Mouse (Mus musculus) lung, postnatal 10 days (tissue): ENCODE measurements around the gene Rnasel.

Experiments
- DNase-seq: peaks from one replicate; pipeline ENCODE4 v3.0.0; 2021

The Rnasel gene

DNA sequence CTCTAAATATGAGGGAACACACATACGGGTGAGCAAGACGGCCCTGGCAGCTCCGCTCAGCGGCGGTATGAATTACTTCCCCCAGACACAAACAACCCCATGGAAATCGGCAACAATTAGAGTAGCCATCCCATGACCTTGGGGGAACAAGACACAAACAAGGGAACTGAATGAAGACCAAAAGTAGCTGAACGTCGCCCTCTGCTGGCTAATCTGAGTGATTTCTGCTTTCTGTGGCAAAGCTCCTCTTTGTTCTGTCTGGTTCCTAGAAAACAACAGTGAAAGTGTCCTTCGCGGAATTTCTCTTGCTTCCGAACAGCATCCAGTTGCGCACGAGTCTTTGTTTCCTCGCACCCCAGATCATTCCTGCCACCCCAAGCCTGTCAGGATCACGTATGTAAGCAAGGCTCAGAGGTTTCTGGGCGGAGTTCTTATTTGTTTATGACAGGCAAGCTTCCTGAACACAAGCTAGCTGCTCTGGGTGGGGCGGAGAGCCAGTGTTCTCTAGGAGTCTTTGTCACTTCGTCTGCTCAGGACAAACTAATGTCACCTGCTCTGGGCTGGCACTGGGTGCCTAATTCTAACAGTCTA, at the start of gene Rnasel:
TSS of gene Rnasel (plus strand) at position 216 of the 591 bp plus-strand sequence.
- peak; percentile 86 for DNase-seq

DNA sequence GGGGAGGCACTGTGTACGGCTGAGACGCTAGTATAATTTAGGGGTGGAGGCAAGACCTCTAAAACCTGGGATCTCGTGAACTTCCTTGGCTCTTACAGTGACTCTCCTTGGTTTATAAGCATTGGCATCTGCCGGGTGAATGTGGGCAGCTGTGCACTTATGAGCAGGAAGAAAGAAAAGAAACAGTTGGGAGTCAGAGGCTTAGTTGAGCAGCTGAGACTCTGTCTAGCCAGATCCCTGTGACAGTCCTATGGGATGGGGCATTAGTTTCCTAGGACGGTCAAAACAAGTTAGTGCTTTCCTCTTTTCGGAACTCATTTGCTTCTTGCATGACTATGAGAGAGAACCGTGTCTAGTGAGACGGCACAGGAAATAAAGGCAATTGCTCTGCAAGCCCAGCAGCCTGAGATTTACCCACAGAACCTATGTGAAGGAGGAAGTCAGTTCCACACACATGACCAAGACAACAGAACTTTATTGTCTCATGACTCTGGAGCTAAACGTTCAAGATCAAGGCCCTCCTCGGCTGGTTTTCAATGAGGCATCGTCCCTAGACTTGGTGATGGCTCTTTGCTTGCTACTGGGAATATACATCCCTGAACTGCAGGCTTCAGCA, 48.7 kb upstream of the Rnasel start:
- DNase-seq = no peak

DNA sequence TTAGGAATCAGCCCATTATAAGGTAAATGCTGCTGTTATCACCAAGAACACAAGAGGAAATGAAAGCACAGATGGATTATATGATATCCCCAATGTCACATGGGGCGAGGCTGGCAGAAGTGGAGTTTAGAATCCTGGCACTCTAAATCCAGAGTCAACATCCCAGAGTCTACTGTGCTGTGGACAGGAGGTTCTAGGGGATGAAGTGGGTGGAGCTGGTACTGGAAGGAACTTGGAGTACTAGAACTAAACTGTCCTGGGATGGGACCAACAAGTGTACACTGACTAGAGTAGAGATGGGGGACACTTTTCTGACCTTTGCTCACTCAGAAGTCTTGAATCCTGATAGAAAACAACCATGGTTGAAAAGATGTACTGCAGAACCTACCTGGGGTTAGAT, 47.8 kb upstream of the Rnasel start:
- no peak for DNase-seq

DNA sequence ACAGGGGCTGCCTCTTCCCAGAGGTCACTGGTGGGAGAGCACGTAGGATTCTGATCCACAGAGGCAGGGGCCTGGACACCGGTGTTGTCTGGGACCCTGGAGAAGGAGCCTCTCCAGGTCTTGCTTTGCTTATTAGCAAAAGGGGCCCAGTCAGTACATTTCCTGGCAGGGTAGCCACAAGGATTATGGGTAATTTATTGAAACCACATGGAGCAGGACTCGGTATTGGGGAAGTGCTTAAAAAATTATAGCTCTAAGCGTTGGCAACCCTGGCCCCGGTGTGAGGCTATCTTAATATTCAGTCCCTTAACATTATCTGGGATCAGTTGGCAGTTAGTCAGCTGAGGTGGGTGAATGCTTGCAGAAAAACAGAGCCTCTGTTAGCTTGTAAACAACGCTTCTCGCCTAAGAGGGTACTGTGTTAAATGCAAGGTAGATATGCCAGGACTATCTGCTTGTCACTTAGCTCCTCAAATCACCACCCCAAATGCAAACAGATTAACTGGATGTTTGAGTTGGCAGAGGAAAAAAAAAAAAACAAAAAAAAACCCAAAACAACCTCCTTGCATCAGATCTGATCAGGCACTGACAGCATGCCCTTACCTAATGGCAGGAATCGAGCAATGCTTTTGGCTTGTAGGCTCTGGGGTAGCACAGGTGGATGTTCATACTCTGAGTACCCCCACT, 46.9 kb upstream of the Rnasel start:
- no peak for DNase-seq

DNA sequence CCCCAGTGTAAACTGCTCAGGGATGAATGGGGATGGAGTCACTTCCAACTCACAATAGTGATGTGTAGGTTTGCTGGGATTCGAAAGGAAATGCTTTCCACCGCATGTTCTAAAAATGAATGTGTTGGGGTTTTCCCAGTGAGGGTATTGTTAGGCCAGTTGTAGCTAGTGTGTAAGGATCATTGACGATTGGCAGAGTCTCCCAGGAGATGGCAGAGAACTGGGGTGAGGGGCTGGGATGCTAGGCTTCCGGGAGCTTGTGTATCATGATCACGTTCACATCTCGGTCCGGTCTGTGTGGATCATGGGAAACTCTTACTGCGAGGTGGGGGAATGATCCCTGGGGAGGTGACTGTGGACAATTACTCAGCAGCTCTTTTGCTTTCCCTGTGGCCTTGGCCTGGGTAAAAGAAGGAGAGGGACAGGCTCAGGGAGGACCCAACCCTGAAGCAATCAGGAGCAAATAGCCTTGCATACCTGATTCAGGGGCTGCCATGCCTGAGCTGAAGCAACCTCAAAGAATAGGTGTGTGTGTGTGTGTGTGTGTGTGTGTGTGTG, 46.3 kb upstream of the Rnasel start:
- no peak for DNase-seq

DNA sequence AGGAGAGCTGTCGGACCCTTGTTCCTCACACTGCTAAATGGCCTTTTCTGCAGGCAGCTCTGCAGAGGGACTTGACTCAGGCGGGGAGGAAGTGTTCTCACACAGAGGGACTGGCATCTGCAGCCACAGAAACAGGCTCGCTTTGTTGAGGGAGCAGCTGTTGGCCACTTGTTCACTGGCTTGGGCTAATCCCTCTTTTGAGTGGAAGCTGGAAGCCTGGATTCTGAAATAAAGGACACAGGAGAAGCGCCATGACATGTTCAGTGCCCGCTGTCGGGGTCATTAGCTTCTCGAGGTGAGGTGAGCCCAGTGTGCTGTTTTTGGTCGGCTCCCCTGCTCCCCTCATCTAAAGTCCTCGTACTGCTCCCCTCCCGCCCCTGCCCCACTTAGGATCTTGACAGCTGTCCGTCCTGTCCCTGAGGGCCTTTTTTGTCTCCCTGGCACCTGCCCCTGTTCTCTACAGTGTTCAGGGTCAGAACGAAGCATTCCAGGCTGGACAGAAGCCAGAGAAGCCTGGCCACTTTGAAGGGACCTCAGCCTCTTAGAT, 45.7 kb upstream of the Rnasel start:
- no peak for DNase-seq

DNA sequence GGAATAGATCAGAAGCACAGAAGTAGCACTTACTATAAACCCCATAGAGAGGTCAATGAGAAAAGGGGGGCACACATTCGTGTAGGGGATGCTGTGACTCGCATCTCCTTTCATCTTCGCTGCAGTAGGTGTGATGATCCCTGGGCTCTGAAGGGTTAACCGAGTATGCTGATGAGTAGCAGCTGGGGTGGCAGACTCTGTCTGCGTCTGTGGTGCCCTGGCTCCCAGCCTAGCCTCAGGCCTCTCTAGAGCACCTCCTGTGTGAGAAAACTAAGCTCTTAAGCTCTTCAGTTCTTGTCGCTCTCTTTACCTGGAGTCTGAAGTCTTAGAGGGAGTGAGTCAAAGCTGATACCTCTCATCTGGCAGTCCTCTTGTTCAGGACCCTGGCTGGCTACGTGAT, 45.1 kb upstream of the Rnasel start:
- no peak for DNase-seq

DNA sequence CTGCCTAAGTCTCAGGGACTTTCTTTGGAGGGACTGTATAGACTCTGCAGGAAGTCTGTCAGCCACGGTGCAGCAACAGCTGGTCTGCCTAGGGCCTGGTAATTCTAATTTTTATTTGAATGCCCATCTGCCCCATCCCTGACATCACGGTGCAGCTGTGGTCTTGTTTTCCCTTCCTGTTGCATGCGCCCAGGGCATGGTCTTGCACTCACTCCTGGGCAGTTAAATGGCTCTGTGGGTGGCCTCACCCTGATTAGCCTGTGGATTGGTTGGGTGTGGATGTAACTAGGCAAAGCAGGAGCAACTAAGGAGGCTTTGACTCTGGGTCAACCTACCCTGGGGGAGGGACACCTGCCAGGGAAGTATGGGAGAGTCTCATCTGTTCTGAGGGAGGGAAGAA, 44.2 kb upstream of the Rnasel start:
- no peak for DNase-seq

DNA sequence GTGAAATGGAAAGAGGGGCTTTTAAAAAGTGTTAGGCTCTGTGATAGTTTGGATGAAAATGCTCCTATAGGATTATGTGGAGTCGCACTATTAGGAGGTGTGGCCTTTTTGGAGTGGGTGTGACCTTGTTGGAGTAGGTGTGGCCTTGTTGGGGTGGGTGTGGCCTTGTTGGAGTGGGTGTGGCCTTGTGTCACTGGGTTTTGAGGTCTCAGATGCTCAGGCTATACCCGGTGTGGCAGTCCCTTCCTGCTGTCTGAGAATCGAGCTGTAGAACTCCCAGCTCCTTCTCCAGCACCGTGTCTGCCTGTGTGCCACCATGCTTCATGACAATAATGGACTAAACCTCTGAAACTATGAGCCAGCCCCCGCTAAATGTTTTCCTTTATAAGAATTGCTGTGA, 40.6 kb upstream of the Rnasel start:
- no peak for DNase-seq

DNA sequence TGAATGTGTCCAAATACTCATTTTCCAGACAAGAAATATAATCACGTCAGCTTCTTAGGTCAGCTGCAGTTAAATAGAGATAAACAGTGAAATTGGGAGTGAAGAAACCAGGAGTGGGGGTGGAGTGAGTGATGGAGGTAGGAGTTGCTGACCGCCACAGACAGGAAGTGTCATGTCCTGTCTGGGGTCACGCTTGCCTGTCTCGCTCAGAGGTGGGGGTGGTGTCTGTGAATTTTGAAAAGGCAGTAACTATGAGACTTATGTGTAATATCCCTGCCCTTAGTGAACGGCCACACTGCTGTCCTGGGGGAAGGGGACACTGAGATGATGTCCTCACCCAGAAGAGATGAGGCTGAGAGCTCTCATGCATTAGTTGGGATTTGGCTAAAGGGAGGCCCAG, 39.8 kb upstream of the Rnasel start:
- DNase-seq = peak; percentile 31

DNA sequence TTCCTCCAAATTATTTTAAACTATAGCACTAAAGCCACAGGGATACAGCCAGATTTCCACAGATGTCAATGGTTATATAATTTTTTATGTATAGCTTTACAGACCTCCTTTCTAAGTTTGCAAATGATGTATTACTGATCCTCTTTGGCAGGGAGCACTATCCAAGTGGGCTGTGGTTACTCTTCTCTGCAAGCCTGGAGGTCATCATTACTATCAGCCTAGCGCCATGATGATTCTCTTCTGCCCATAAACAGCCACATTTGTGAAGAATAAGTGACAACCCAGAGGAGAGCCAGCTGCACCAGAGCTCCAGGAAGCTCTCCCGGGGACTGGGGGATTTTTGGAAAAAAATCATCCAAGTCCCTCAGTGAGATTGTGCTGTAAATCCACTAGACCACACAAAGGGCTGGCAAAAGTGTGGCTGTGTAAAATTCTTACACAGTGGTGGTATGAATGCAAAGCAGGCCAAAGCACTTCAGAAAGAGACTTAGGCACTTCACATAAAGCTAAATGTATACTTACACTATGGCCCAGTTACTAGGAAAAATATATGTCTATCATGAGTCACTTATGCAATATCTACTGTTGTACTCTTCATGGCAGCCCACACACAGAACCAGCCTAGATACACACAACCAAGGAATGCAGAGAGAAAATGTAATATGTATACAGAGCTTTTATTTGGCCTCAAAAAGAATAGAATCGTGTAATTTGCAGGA, 37.5 kb upstream of the Rnasel start:
- no peak for DNase-seq

DNA sequence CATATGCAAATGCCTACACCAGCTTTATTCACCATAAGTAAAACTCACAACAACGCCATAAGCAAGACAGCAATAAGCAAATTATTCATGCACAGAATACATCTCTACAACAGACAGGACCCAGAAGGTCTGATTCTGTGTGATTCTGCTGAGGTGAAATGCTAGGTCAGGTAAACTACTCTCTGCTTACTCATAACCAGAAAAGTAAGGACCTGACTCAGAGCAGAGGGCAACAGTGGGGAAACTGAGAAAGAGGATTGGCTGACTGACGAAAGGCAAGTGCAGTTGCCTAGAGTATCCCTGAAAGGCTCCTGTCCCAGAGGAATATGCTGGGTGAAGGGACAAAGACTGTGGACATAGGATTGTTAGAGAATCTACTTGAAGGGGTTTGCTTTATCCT, 36.6 kb upstream of the Rnasel start:
- no peak for DNase-seq

DNA sequence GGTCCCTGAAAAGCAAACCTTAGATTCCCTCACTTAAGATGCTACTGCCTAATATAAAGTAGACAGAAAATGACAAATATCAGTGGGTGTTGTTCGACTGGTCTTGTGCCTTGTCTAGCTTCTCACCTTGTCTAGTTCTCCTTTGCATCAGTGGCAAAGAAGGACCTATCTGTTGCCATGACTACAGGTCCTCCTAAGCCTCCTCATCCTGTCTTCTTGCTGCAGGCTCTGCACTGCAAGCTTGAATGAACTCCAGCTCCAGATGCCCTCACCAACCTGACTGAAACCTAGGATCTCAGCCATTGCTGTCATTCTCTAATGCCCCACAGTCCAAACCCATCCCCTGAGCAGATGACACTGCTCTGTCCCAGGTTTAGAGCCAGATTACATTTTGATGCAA, 31.2 kb upstream of the Rnasel start:
- DNase-seq = no peak

DNA sequence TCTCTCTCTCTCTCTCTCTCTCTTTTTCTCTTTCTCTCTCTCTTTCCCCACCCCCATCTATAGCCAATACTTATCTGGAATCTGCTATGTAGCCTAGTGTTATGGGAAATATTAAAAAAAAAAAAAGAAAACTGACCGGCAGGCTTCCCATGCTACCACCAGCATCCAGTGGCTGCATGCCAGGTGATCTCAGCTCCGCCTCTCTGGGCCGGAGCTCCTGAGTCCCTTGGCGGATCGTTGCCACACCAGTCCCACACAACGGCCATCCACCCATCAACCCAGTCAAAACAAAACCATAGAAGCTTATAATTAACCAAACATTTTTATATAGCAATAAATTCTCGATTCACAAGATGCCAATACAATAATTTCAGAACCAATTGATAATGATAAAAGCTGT, 28.3 kb upstream of the Rnasel start:
- peak; percentile 67 for DNase-seq

DNA sequence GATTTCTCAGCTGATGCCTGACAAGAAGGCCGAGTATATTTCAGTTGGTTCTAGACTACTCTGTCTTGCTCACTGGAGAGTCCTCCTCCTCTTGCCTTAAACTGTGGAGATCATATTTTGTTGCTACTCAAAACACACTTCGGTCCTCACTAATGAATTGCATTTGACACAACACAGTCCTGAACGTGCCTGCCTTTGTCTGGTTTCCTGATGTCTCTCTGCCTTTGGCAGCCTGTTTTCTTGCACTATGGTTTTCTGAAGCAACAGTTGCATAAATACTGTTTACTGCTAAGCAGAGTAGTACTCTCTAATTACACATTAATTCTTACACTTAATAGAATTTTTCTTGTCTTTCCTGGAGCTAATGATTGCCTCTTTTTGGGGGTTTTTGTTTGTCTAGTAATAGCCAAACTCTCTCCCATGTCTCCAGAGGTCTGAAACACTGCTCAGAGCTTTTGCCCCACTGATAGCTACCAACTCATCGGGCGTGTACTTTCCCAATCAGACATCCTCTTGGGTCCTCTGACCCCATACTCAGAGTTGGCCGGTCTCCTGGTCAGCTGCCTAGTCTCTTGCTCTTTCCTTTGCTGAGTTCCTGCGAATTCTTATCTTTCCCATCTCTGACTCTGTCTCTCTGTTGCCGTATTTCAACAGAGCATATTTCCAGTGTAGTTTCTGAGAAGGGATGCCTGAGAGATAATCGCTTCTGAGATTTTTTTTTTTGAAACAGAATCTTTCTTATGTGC, 27.5 kb upstream of the Rnasel start:
- DNase-seq = no peak

DNA sequence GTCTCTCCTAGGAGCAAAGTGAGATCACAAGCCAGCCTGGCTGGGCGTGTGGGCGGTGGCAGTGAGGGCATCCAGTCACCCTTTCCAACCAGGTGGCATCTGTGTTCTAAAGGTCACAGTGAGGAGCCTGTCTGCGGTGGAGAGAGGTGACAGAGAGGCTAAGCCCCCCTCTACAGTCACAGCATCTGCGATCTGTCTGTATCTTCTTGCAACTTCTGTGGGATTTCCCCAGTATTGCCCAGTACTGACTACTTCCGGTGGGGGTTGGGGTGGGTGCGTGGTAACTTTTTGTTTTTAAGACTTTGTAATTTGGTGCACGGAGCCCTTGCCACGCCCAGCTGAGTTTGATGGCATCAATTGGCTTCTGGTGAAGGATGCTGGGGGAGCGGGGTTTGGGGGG, 25.8 kb upstream of the Rnasel start:
- no peak for DNase-seq

DNA sequence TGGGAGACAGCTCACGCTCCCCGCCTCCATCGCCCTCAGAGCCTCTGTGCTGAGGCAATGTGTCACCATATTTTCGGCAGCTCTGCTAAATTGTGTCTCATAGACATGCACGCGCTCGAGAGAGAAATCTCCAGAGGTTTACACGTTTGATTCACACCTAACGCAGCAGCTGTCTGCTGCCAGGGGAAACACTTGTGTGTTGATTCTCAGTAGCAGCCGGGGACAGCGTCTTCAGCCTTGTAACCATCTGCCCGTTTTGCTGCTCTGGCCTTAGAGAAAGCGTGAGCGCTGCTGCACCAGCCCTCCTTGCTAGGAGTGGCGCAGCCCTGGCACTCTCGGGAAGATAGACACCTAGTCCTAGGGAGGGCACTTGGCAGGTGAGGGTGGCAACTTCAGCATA, 22.6 kb upstream of the Rnasel start:
- DNase-seq = no peak

DNA sequence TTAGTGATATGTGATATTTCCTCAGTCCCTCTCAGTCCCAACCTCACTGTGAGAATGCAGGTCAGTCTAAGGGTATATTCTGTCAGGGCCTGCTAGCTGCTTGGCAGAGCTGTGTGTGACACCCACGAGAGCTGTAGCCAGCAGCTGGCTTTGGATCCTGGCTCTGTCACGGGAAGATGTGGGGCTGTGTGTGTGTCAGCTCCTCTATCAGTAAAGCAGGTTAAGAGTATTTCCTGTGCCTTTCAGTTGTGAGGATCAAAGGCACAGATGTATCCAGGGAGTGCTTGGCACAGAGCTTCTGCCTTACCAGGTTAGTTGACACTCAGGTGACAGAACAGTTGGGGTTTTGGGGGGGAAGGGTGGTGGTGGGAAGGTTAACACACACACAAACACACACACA, 19.4 kb upstream of the Rnasel start:
- no peak for DNase-seq

DNA sequence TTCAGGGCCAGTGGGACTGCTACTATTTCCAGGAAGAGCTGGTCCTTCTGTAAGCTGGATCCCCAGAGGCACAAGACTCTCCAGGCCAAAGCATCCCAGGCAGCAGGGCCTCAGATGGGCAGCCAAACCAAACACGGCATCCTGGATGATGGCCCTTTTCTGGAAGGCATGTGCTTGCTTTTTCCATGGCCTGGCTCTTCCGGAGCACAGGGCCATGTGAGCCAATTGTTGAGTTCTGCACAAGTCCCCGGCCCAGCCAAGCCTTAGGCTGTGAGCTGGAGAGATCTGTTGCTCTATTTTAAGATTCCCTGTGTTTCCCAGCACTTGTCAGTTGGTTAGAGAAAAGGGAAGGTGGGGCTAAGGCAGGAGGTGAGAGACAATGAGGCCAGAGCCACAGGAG, 18.6 kb upstream of the Rnasel start:
- DNase-seq = peak; percentile 74

DNA sequence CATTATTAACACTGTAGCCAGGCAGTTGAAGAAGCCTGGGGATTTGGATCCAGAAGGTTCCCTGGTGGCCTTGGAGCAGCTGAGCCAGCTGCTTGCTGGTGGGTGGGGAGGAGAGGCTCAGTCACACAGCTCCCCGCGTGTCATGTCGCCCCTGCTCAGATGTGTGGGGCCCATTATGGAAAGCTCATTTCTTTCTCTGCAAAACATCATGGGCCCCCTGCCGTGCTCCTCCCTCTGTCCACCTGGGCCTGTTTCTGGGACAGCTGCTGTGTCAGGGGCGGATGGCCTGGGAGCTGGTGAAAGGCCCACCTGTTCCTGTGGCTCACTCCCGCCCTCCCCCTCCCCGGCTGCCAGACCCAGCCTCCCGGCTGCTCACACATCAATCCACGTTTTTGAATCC, 16.0 kb upstream of the Rnasel start:
- DNase-seq = no peak

DNA sequence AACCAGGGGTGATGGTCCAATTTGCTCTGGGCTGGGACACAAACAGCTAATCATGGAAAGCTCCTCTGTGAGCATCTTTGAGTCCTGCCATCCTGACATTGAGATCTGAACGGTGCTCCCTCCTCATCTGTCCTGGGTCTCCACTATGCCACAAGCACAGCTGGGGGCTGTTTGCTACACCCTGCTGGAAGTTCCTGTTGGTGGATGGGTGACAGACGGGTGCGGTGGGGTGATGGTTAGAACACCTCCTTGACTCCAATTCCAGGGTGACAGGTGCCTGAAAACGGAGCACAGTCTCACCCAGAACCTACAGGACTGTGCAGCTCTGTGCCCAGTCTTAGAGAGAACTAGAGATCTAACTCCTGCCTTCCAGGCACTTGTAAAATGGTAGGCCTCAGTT, 14.4 kb upstream of the Rnasel start:
- no peak for DNase-seq

DNA sequence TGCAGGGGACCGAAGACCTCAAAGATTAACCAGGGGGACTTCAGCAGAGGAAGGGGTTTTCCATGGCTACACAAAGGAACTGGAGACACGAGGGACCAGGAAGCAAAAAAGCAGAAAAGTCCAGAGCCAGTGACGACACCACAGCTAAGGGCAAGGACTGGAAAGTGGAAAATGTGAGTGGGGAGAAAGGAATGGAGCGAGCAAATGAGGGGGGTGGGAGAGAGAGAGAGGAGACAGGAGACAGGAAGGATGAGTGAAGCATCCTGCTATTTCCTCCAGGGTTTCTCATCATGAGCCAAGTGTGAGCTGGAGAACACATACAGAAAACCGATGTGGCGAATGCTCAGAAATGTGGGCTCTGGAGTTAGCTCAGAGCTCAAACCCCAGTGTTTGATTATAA, 13.1 kb upstream of the Rnasel start:
- peak; percentile 66 for DNase-seq
